Mouse (Mus musculus) CH12.LX (cell line): Measurements from ENCODE around the gene Acot2. TPM values are rescaled to one million over a fixed set of nuclear protein-coding genes. Genes with fewer than 3 reads are reported as not detected.
A peak's percentile ranks its signal among the peaks of the same experiment; 100 is the strongest.
"Not testable (repeated sequence)": the region's sequence is repeated elsewhere in the genome, so short reads cannot be mapped to it uniquely, and the experiment has no call there.

Experiments used
- DNase-seq: peaks from one replicate; pipeline ENCODE4 v3.0.0-alpha.2; 2013; ENCODE audit errors: extremely low read depth
- H3K27ac ChIP-seq: 2 replicates; pipeline ENCODE4 v1.5.1; 2012; ENCODE audit warnings: low read depth, mild to moderate bottlenecking, control low read depth, moderate library complexity; ENCODE audit not compliant: insufficient read depth
- H3K27me3 ChIP-seq: replicated peaks from 2 replicates; pipeline ENCODE3; 2012; ENCODE audit warnings: inconsistent platforms
- H3K36me3 ChIP-seq, 2 experiments: replicated peaks in 1 of 2; 2 replicates each; pipeline versions ENCODE3 to v1.6.1; 2012; ENCODE audit warnings: inconsistent platforms in 1 of 2, low read length in 1 of 2, mild to moderate bottlenecking in 1 of 2, mixed read lengths in 1 of 2, moderate library complexity in 1 of 2; ENCODE audit not compliant: control insufficient read depth in 1 of 2, insufficient read depth in 1 of 2
- H3K4me1 ChIP-seq, 2 experiments: 2 replicates each; pipeline ENCODE4 v1.6.1; 2012; ENCODE audit warnings: inconsistent platforms in 1 of 2, moderate library complexity in 1 of 2; ENCODE audit not compliant: insufficient read depth in 2 of 2, control insufficient read depth in 1 of 2
- H3K4me2 ChIP-seq: 2 replicates; pipeline ENCODE4 v1.6.1; 2012; ENCODE audit warnings: low read depth, mild to moderate bottlenecking, control low read depth; ENCODE audit not compliant: poor library complexity, insufficient read depth, severe bottlenecking
- H3K4me3 ChIP-seq, 3 experiments: fragments of 150-350 bp in 1 of 3; sonication (generic) in 1 of 3; replicated peaks in 1 of 3; 2 replicates each; pipeline versions ENCODE3 to v1.5.1; 2011 to 2012; ENCODE audit warnings: low read depth in 2 of 3, low read length in 2 of 3, mild to moderate bottlenecking in 2 of 3, moderate library complexity in 2 of 3, control low read depth in 1 of 3, improper control_type of control experiment in 1 of 3, inconsistent platforms in 1 of 3, mixed read lengths in 1 of 3; ENCODE audit not compliant: poor library complexity in 1 of 3
- H3K79me2 ChIP-seq: replicated peaks from 2 replicates; pipeline ENCODE4 v1.6.1; 2012; ENCODE audit warnings: mild to moderate bottlenecking, moderate library complexity; ENCODE audit not compliant: control insufficient read depth, poor library complexity, insufficient read depth, severe bottlenecking; ENCODE audit errors: extremely low read depth
- H3K9ac ChIP-seq: 2 replicates; pipeline ENCODE4 v1.6.1; 2012; ENCODE audit warnings: low read depth, mild to moderate bottlenecking, control low read depth, moderate library complexity; ENCODE audit not compliant: insufficient read depth
- H3K9me3 ChIP-seq: replicated peaks from 2 replicates; pipeline ENCODE3; 2012; ENCODE audit warnings: low read length, inconsistent platforms, mixed read lengths
- CHD2 ChIP-seq: IDR thresholded peaks from 2 replicates; pipeline ENCODE4 v1.6.1; 2011; ENCODE audit warnings: low read length, improper control_type of control experiment
- NRF1 ChIP-seq: IDR thresholded peaks from 2 replicates; pipeline ENCODE4 v1.6.1; 2014; ENCODE audit warnings: low read depth, mild to moderate bottlenecking, inconsistent platforms, low read length, improper control_type of control experiment, moderate library complexity
- POLR2AphosphoS2 ChIP-seq: IDR thresholded peaks from 2 replicates; pipeline ENCODE4 v1.6.1; 2011; ENCODE audit warnings: low read depth, low read length, improper control_type of control experiment
- USF2 ChIP-seq: conservative IDR thresholded peaks from 2 replicates; pipeline ENCODE4 v1.6.1; 2011; ENCODE audit warnings: low read depth, low read length, improper control_type of control experiment
- dilution Hi-C: fragments of 300-500 bp; cut with MboI; formaldehyde crosslinking; loops from 2 replicates; pipeline ENCODE4 v1.14.3; 2020; ENCODE audit warnings: low sequenced_read_pairs; ENCODE audit not compliant: extremely low pct_unique_long_range_greater_than_20kb, extremely low pct_ligation_motif_present
- in situ Hi-C: fragments of 300-500 bp; cut with MboI; formaldehyde crosslinking; loops from 3 replicates; pipeline ENCODE4 v1.14.3; 2019; ENCODE audit warnings: low sequenced_read_pairs, low pct_ligation_motif_present, low pct_unique_long_range_greater_than_20kb, mixed read lengths
- polyA plus RNA-seq: library from polyadenylated mRNA; unstranded; fragments of >175 nt; gene quantifications from 2 replicates; pipeline ENCODE4 v1.2.1, GENCODE M21; 2012; ENCODE audit warnings: low read depth; ENCODE audit not compliant: insufficient read length
- total RNA-seq, 2 experiments: library from RNA; depleted of rRNA; stranded (reverse); fragments of 300-350 nt in 1 of 2; fragments of >200 nt in 1 of 2; gene quantifications; 2 replicates each; pipeline ENCODE4 v1.2.3; 2012 to 2014

Acot2 gene
- total and polyA plus RNA-seq, 3 experiments, result 6.6 to 13.2 (median 9.7) TPM

DNA sequence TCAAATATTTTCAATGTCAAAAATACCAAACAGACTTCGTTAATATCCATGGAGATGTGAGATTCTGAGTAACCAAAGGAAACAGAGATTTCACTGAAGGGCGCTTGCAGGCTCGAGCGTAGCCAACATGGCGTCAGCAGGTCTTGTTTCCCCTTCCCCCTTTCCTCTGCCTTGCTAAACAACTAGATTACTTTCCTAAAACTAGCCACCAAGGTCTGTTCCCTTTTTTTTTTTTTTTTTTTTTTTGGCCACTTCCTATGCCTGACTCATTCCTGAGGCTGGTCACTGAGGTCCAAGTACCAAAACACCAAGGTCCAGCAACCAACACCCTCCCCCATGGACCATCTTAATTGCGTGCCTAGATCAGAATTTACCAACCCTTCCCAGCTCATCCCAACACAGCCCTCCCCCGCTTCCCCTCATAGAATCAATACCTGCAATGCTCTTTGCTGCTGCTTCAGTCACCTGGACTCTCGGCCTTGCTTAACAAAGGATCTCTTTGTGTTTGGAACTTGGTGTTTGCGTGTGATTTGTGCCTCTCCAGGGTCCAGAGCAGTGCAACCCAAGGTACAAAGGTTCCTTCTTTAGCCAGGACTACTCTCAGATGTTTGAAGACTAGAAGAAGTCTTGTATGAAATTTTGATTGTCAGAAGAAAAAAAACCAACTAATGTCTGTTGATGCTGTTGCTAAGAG lies 35.5 kb downstream of the Acot2 start:
- dilution Hi-C loops, result no loop called here

DNA sequence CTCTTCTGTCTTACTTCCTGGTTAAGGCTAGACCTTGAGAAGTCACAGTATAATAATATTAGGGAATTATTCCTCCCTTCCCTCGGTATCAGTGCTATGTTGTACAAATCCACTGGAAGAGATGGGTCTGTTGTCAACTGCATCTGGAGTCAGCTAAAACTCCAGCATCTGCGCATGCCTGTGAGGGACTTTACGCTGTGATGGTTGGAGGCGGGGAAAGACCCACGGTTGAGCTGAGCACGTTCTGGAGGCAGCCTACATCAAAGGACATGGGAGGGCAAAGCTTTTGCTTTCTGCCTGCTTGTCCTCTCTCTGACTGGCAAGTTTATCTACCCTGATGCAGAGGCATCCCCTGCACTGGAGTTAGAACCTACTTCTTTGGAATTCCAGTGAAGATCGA lies 38.2 kb downstream of the Acot2 start:
- no peak overlapping the region for H3K4me3 ChIP-seq
- no peak for TF ChIP-seq CHD2
- TF ChIP-seq NRF1, result peak; percentile 67
- TF ChIP-seq, all 38 proteins: peak for 1
- Histone ChIP-seq H3K9ac (no peak overlapping the region), H3K4me2 (no peak overlapping the region), H3K36me3 (no peaks in the 10 kb centered on the region), H3K27ac (no peak overlapping the region), H3K27me3 (no peaks in the 10 kb centered on the region), H3K79me2 (no peaks in the 10 kb centered on the region), H3K4me1 (peaks cover 2 to 8% of the 10 kb centered on the region in 2 experiments; a peak in 3 of 4 replicates), H3K9me3 (no peaks in the 10 kb centered on the region)
- dilution Hi-C loops, result no loop called here
- no peak for DNase-seq
- in situ Hi-C loops, result no loop called here

More for the DNA sequence above, 35.5 kb downstream of the Acot2 start:
- Histone ChIP-seq H3K4me1 (peaks cover 2 to 4% of the 10 kb centered on the region in 2 experiments; a peak in 2 of 4 replicates), H3K9me3 (no peaks in the 10 kb centered on the region), H3K27ac (no peak overlapping the region), H3K79me2 (no peaks in the 10 kb centered on the region), H3K27me3 (no peaks in the 10 kb centered on the region), H3K4me3 (no peak overlapping the region), H3K4me2 (no peak overlapping the region), H3K36me3 (no peaks in the 10 kb centered on the region), H3K9ac (no peak overlapping the region)
- TF ChIP-seq USF2 (no peak), POLR2AphosphoS2 (no peak)
- no peak for DNase-seq
- in situ Hi-C loops, result no loop called here

DNA sequence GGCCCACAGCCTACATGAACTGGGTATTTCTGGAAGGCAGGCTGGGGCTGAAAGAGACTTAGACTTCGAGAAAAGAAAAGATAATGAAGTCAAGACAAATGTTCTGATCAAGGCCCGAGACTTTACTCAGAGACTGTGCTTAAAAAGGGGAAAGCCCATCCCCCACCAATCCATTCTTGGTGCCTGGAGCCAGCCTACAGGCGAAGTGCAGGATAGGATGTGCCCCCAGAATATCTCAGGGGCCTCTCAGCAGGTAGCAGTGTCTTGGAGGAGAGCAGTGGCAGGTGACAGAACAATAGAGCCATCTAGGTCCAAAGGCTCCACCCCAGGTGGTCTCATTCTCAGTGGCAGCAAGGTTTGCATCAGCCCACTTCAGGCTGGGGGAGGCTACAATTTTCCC lies 40.7 kb downstream of the Acot2 start:
- H3K36me3 ChIP-seq, dilution Hi-C loops, H3K4me2 ChIP-seq, H3K27ac ChIP-seq, in situ Hi-C loops, H3K4me3 ChIP-seq, H3K27me3 ChIP-seq, H3K9me3 ChIP-seq, H3K9ac ChIP-seq, DNase-seq, H3K79me2 ChIP-seq: not testable (repeated sequence)
- H3K4me1 ChIP-seq, result peaks cover 2 to 10% of the 10 kb centered on the region in 2 experiments; a peak in 3 of 4 replicates

DNA sequence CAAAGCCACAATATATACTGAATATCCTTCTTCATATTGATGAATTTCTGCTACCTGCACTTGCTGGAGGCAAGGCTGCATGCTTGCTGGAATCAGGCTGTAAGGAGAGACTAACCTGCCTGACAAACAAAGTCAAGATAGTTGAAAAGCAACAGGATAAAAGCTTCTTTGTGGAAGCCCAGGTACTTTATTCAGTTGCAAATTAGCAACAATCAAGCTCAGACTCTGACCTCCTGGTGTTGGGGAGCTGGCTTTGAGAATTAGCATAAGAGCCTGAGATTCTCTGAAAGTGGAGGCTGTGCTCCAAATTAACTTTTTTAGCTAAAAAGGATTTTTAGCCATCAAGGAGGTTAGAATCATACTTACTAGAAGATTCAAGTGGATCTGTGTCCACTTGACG lies 41.4 kb downstream of the Acot2 start:
- H3K9ac ChIP-seq, H3K79me2 ChIP-seq, H3K4me3 ChIP-seq, H3K36me3 ChIP-seq, in situ Hi-C loops, H3K27me3 ChIP-seq, H3K27ac ChIP-seq, dilution Hi-C loops, DNase-seq, H3K9me3 ChIP-seq, H3K4me2 ChIP-seq: not testable (repeated sequence)
- peaks cover 2 to 10% of the 10 kb centered on the region in 2 experiments; a peak in 3 of 4 replicates for H3K4me1 ChIP-seq
